Mouse (Mus musculus) myocyte (in vitro differentiated cells): Measurements from ENCODE around the gene Stag1.

Experiments used
- MAX ChIP-seq: IDR thresholded peaks from one replicate; pipeline ENCODE4 v1.6.1; 2011; ENCODE audit warnings: low read depth, mild to moderate bottlenecking, control low read depth
- MYOD1 ChIP-seq, 3 experiments: IDR thresholded peaks; one replicate each; pipeline ENCODE4 v1.6.1; 2011; ENCODE audit warnings: control low read depth in 2 of 3, low read depth in 2 of 3, mild to moderate bottlenecking in 2 of 3, moderate library complexity in 1 of 3; ENCODE audit not compliant: insufficient read length in 2 of 3, control insufficient read depth in 1 of 3

DNA sequence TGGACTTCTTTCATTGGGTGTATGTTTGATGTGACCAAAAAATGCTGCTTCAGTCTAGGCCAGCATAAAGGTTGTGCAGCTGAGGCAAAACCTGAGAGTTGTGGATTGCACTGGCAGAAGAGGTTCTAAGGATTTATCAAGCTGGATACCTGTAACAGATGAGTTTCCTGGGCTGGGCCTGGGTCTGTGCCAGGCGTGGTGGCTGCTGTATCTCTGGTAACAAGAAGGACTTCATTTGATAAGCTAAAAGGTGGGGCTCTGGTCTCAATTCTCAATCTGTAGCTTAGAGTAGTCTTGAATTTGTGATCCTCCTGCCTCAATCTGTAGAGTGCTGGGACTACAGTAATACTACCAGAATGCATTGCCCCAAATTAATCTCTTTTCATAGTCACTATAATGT, 94.6 kb downstream of the Stag1 start:
- TF ChIP-seq MAX (no peak), MYOD1 (IDR thresholded peaks at IDR 0.05; ENCODE audit: control insufficient read depth in 1 of 3, insufficient read length in 2 of 3, low read depth in 2 of 3) (no peak)
